Mouse (Mus musculus) small intestine, adult 2 months (tissue): Measurements from ENCODE around the gene Sacm1l. TPM values are rescaled to one million over a fixed set of nuclear protein-coding genes. Genes with fewer than 3 reads are reported as not detected.

ENCODE experiments used
- H3K27ac ChIP-seq: fragments of 200-500 bp; 2 replicates; pipeline ENCODE4 v1.5.1; 2012; ENCODE audit warnings: low read depth, low read length, control low read depth, inconsistent platforms; ENCODE audit not compliant: insufficient read depth
- H3K27me3 ChIP-seq: fragments of 200-500 bp; 2 replicates; pipeline ENCODE4 v1.6.1; 2012; ENCODE audit warnings: mild to moderate bottlenecking, moderate library complexity, low read length, inconsistent platforms; ENCODE audit not compliant: control insufficient read depth, insufficient read depth
- H3K36me3 ChIP-seq: fragments of 200-500 bp; 2 replicates; pipeline ENCODE4 v1.6.1; 2012; ENCODE audit warnings: mild to moderate bottlenecking, low read length, control low read depth, inconsistent platforms; ENCODE audit not compliant: control insufficient read depth, insufficient read depth
- H3K4me1 ChIP-seq: fragments of 200-500 bp; 2 replicates; pipeline ENCODE4 v1.6.1; 2012; ENCODE audit warnings: low read length, inconsistent platforms, mixed read lengths; ENCODE audit not compliant: control insufficient read depth, insufficient read depth, insufficient read length
- H3K4me3 ChIP-seq: fragments of 200-500 bp; 2 replicates; pipeline ENCODE4 v1.5.1; 2012; ENCODE audit warnings: low read depth, mild to moderate bottlenecking, control low read depth, inconsistent platforms, low read length, moderate library complexity
- CTCF ChIP-seq: fragments of 200-500 bp; IDR thresholded peaks from 2 replicates; pipeline ENCODE4 v1.5.1; 2012; ENCODE audit warnings: low read depth, mild to moderate bottlenecking, control low read depth, inconsistent platforms, low read length, moderate library complexity, mixed read lengths; ENCODE audit not compliant: insufficient replicate concordance, insufficient read length; ENCODE audit errors: extremely low read depth
- POLR2A ChIP-seq: fragments of 200-500 bp; IDR thresholded peaks from 2 replicates; pipeline ENCODE4 v1.6.1; 2012; ENCODE audit warnings: low read depth, mild to moderate bottlenecking, control low read depth, inconsistent platforms, low read length, moderate library complexity
- WGBS: fragments of 180-500 bp; shearing (Covaris S2); methylation state at CpG from one replicate; pipeline ENCODE4 v1.1.7; 2018; 5-methylcytosine and 5-hydroxymethylcytosine counted together
- polyA plus RNA-seq: library from polyadenylated mRNA; depleted of rRNA; stranded (reverse); fragments of >200 nt; gene quantifications from 2 replicates; pipeline ENCODE4 v1.2.3, GENCODE M21; 2012; rRNA removed

Sacm1l gene
- polyA plus RNA-seq, 1 experiment, result 3.2 TPM

GRCm38 (mm10) chr9:123640106-123640505 lies 110.5 kb downstream of the Sacm1l start:
- Histone ChIP-seq H3K36me3 (peaks cover 33% of the 10 kb centered on the region), H3K4me1 (peaks cover 28% of the 10 kb centered on the region; the same call in 1 of the 2 replicates), H3K27ac (peak overlapping the region; percentile 60), H3K27me3 (no peaks in the 10 kb centered on the region), H3K4me3 (no peak overlapping the region)
- TF ChIP-seq CTCF (no peak), POLR2A (no peak)
- 27% methylated on average over 1 of the region's 1 CpGs for WGBS

Other genes with a start within 250 kb of the Sacm1l start
- gene Lars2, start 162.8 kb upstream of the Sacm1l start, polyA plus RNA-seq, result 217 and 259 TPM in 2 replicates
- gene Limd1, start 51.1 kb upstream of the Sacm1l start, polyA plus RNA-seq, result 16.7 and 54.0 TPM in 2 replicates
- 0.44 and 0.72 TPM in 2 replicates for gene Slc6a20b, start 102.8 kb downstream of the Sacm1l start, polyA plus RNA-seq
- gene Ccr9, start 148.7 kb downstream of the Sacm1l start, polyA plus RNA-seq, result 3.7 and 7.1 TPM in 2 replicates
- 120 and 187 TPM in 2 replicates for gene Slc6a20a, start 149.1 kb downstream of the Sacm1l start, polyA plus RNA-seq
- gene Lztfl1, start 187.9 kb downstream of the Sacm1l start, polyA plus RNA-seq, result 0.32 and 0.43 TPM in 2 replicates